Mouse (Mus musculus): ENCODE measurements around the gene Mybphl.

The Mybphl gene

GRCm38 (mm10) chr3:108413634-108414360, 49.1 kb downstream of the Mybphl start:
- no peak for TF ChIP-seq GATA4 (IDR thresholded peaks at IDR 0.05; ENCODE audit: insufficient replicate concordance, low read length)

- no peak for TF ChIP-seq GATA4 (IDR thresholded peaks at IDR 0.05; ENCODE audit: insufficient replicate concordance, low read length)
These were observed 50.4 kb downstream of the Mybphl start, which contains the start of gene Celsr2 for GRCm38 (mm10) chr3:108414857-108415830. Gene Celsr2 (minus strand): TSS chr3:108415552.

- no peak for TF ChIP-seq GATA4 (IDR thresholded peaks at IDR 0.05; ENCODE audit: insufficient replicate concordance, low read length)
These were observed 51.1 kb downstream of the Mybphl start for GRCm38 (mm10) chr3:108415831-108416223.

GRCm38 (mm10) chr3:108423006-108423405, 58.3 kb downstream of the Mybphl start:
- no peak for TF ChIP-seq GATA4 (IDR thresholded peaks at IDR 0.05; ENCODE audit: insufficient replicate concordance, low read length)

- no peak for TF ChIP-seq GATA4 (IDR thresholded peaks at IDR 0.05; ENCODE audit: insufficient replicate concordance, low read length)
These were observed 59.4 kb downstream of the Mybphl start for GRCm38 (mm10) chr3:108423844-108424801.

DNA sequence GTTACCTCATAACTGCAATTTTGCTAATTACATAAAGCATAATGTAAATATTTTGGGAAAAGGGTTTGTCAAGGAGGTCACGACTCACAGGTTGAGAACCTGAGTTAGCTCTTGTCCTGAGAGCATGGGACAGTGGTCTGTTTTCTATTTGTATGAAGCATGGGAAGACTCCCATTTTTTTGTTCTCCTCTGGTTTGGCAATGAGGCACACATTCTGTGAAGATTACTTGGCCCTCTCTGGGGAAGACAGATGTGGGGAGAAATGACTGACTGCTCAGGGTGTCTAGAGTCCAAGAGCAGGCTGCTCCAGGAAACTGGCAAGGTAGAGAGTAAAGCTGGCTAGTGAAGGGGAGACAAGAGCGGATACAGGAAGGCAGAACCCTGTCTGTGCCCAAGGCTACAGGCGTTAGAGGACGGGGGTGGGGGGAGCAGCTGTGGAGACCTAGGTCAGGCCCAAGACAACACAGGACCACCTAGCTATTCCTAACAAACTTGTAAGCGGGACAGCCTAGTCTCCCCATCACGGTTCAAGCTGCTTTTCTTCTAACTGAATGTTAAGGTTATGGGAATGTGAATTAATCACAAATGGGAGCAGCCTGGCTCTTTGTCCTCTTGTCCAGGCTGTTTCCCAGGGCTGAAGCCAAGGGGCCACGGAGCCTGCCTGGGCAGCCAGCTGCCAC, 60.4 kb downstream of the Mybphl start:
- TF ChIP-seq GATA4 (IDR thresholded peaks at IDR 0.05; ENCODE audit: insufficient replicate concordance, low read length) = no peak

- TF ChIP-seq GATA4 (IDR thresholded peaks at IDR 0.05; ENCODE audit: insufficient replicate concordance, low read length) = no peak
These were observed 60.9 kb downstream of the Mybphl start for GRCm38 (mm10) chr3:108425624-108426018.

Measured in liver, adult (tissue).